Mouse (Mus musculus) cortical plate, adult 2 months (tissue): Measurements from ENCODE around the gene Tnfrsf1a.

ENCODE experiments used
- CTCF ChIP-seq: fragments of 200-500 bp; IDR thresholded peaks from 2 replicates; pipeline ENCODE4 v1.5.1; 2011; ENCODE audit warnings: mild to moderate bottlenecking, control low read depth, low read length; ENCODE audit not compliant: insufficient read depth; ENCODE audit errors: extremely low read depth
- POLR2A ChIP-seq: fragments of 200-500 bp; IDR thresholded peaks from 2 replicates; pipeline ENCODE4 v1.6.1; 2011; ENCODE audit warnings: mild to moderate bottlenecking, low read length, control low read depth; ENCODE audit not compliant: insufficient read depth; ENCODE audit errors: extremely low read depth

DNA sequence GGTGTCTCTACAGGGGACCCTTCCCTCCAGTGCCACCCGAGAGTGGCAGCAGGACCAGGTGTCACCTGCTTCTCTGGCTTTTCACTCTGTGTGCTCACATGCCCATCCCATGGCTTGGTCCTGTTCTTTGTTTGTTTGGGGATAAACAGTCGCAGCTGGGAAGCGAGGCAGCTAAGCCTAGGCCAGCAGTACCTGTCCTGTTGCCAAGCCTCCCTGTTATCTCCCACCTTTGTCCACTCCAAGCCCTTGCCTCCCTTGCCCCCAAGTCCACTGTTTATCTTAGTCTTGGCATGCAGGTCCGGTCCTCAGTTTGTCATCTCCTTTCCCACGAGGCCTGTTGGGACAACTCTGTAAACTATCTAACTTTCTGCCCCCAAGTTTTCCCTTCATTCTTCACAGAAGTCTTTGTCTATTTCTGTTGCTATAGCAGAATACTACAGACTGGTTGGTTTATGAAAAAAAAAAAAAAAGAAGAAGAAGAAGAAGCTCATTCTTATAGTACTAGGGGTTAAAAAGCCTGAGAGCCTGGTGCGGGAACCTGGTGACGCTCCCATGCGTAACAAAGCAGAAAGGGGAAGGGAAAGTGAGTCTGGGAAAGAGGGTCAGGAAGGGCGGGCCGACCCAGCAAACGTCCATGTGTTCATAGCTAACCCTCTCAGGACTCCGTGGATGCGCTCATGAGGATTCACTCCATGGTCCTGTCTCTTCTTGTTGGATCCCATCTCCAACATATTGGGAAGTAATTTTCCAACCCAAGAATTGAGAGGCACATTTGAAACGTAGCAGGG is 15.9 kb upstream of the Tnfrsf1a start:
- TF ChIP-seq POLR2A (no peak), CTCF (no peak)
